Mouse (Mus musculus) liver, adult 10 weeks (tissue): ENCODE data around the gene Camsap2. TPM values are rescaled to one million over a fixed set of nuclear protein-coding genes. Genes with fewer than 3 reads are reported as not detected.

ENCODE experiments used
- polyA plus RNA-seq: library from polyadenylated mRNA; stranded (reverse); fragments of 350-450 nt; fragmentation: Illumina TruSeq; extraction: RNeasy Lipid Tissue Mini Kit (QIAGEN cat#74804); gene quantifications from one replicate; pipeline ENCODE4 v1.2.3, GENCODE M21; 2014; ENCODE audit warnings: low read depth, low replicate concordance

The Camsap2 gene
- 14.1 TPM for polyA plus RNA-seq

DNA sequence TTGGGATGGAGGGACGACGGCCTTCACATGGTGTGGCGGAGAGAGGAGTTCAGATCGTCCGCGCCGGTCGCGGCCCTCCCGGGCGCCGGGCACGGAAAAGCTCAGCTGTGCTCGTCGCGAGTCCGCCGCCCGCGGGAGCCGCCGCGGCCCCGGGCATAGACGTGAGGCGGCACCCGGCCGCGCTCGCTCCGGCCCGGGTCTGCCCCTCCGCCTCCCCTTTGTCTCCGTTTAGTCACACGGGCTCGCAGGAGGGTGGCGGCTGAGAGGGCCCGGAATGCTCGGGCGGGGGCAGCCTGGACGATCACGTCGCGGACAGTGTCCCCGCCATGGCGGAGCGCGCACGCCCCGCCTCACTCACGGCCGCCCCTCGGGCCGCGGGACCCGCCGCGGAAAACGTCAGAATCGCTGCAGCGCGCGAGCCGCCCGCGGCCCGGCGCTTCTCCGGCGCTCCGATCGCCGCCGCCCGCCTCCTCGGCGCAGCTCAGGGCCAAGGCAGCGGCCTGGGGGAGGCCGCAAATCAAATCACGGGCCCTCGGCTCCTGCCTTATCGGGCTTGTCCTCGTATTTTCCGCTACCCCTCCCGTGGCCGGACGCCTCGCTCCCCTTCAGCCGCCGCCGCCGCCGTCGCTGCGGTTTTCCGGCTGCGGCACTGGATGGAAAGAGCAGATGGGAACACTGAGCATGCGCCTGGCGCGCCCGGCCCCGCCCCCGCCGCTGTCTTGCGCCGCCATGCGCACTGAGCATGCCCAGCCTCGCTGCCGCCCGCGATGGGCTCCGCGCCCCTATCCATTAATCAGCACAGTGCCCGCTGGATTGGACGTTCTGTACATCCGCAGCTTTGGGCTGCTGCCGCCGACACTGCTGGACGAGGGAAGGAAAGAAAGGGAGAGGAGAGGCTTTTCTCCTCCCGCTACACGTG, at the start of gene Camsap2:
Camsap2 (minus strand) TSS at position 651 of the 919 bp plus-strand sequence.

DNA sequence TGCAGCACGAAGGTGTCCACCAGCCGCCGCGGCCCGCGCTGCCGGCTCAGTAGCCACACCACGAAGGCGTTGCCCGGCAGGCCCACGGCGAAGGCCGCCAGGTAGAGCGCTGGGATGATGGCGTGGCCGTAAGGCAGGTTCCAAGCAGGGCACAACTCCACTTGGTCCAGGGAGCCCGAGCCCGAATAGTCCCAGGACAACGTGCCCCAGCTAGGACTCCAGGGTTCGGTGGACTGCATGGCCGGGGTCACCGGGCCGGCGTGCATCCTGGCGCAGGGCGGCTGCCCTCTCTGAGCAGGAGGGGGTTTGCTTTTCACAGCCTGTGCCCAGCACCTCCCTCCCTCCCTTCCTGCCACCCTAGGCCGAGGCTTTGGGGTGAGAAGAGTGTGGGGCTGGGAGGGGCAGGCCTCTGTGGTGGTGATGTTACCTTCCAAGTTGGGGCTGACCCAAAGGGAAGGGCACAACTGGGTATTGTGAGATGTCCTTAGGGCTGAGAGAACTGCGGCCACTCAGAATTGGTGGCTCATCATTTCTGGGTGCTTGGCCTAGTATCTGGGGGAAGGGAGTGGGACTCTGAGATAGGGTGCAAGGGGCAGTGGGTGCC, 85.2 kb downstream of the Camsap2 start, which contains the start of gene Gpr25:
Gpr25 (minus strand) TSS at position 239 of the 604 bp plus-strand sequence.

DNA sequence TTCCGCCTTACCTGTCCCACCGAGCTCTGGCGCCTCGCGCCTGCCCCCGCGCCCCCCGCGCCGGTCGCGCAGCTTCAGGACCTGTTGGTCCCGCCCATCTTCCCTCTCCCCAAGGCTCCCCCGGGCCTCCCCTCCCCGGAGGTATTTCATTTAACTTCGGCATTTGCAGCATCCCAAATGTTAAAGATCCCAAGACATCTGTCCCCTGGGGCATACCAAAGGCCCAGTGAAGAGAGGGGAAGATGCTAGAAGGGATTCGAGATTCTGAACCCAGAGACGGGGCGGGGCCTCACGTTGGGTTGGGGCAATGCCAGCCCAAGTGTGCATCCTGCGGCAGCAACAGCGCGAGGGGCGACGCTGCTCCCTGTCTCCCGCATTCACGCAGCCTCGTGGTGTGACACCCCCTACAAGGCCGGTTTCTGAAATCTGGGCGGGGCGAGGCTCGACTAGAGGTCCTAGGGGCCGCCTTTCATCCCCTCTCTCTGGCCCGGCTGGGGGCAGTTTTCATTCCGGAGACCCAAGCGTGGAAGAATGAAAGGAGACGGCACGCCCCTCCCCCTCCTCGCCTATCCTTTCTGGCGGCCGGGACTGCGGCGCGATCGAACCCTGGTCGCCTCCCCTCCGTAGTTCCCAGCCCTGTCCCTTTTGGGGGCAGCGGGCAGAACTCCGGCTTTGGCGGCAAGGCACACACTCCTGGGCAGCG, 111.9 kb downstream of the Camsap2 start, which contains the start of gene Inava:
Inava (minus strand) TSS at position 373 of the 703 bp plus-strand sequence.

Other genes starting within 250 kb of the Camsap2 start
- 0.08 TPM for gene Kif21b, start 214.7 kb downstream of the Camsap2 start, polyA plus RNA-seq
- not detected for gene Mroh3, start 133.3 kb downstream of the Camsap2 start, polyA plus RNA-seq
- gene Inava, start 111.8 kb downstream of the Camsap2 start, polyA plus RNA-seq = not detected
- gene Gpr25, start 85.2 kb downstream of the Camsap2 start, polyA plus RNA-seq = not detected
- gene Ddx59, start 69.2 kb upstream of the Camsap2 start, polyA plus RNA-seq = 3.9 TPM
- gene Kif14, start 120.2 kb upstream of the Camsap2 start, polyA plus RNA-seq = not detected